Mouse (Mus musculus) lung, embryonic 16.5 days (tissue): Measurements from ENCODE around the gene Pagr1b. TPM values are rescaled to one million over a fixed set of nuclear protein-coding genes. Genes with fewer than 3 reads are reported as not detected.

Source experiments
- ATAC-seq: fragments of 200-750 bp; cut with Nextera tagmentation; 2 replicates; pipeline ENCODE4 v1.8.0; 2017; ENCODE audit warnings: low read depth, mild to moderate bottlenecking, moderate library complexity
- H3K27ac ChIP-seq: fragments of 300-500 bp; sonication (generic); 2 replicates; pipeline ENCODE4 v1.5.1; 2014; ENCODE audit warnings: mild to moderate bottlenecking, control low read depth, low read length
- H3K27me3 ChIP-seq: fragments of 300-500 bp; sonication (generic); 2 replicates; pipeline ENCODE4 v1.6.1; 2014; ENCODE audit warnings: low read depth, low read length, mixed read lengths; ENCODE audit not compliant: control insufficient read depth, insufficient read depth
- H3K36me3 ChIP-seq: fragments of 300-500 bp; sonication (generic); 2 replicates; pipeline ENCODE4 v1.6.1; 2014; ENCODE audit warnings: low read length; ENCODE audit not compliant: control insufficient read depth, insufficient read depth
- H3K4me1 ChIP-seq: fragments of 300-500 bp; sonication (generic); replicated peaks from 2 replicates; pipeline ENCODE4 v1.6.1; 2014; ENCODE audit warnings: low read length, mixed read lengths; ENCODE audit not compliant: control insufficient read depth, insufficient read depth
- H3K4me2 ChIP-seq: fragments of 300-500 bp; sonication (generic); 2 replicates; pipeline ENCODE4 v1.6.1; 2014; ENCODE audit warnings: low read depth, low read length, control low read depth
- H3K4me3 ChIP-seq: fragments of 300-500 bp; sonication (generic); 2 replicates; pipeline ENCODE4 v1.5.1; 2014; ENCODE audit warnings: mild to moderate bottlenecking, low read length, control low read depth
- H3K9ac ChIP-seq: fragments of 300-500 bp; sonication (generic); 2 replicates; pipeline ENCODE4 v1.6.1; 2014; ENCODE audit warnings: low read length, control low read depth
- H3K9me3 ChIP-seq: fragments of 300-500 bp; sonication (generic); 2 replicates; pipeline ENCODE4 v1.6.1; 2016; ENCODE audit warnings: low read length; ENCODE audit not compliant: control insufficient read depth
- WGBS: fragments of 180-500 bp; shearing (Covaris S2); extraction: QIAGEN DNeasy Blood & Tissue Kit; methylation state at CpG from one replicate; pipeline ENCODE4 v1.1.7; 2014; 5-methylcytosine and 5-hydroxymethylcytosine counted together
- polyA plus RNA-seq: library from polyadenylated mRNA; unstranded; fragments of >200 nt; fragmentation: Nextera tagmentation; extraction: Ambion mirVana; gene quantifications from 2 replicates; pipeline ENCODE4 v1.2.1, GENCODE M21; 2015

Pagr1b gene
- polyA plus RNA-seq, 1 experiment from 2014 or later = 0.62 TPM

DNA sequence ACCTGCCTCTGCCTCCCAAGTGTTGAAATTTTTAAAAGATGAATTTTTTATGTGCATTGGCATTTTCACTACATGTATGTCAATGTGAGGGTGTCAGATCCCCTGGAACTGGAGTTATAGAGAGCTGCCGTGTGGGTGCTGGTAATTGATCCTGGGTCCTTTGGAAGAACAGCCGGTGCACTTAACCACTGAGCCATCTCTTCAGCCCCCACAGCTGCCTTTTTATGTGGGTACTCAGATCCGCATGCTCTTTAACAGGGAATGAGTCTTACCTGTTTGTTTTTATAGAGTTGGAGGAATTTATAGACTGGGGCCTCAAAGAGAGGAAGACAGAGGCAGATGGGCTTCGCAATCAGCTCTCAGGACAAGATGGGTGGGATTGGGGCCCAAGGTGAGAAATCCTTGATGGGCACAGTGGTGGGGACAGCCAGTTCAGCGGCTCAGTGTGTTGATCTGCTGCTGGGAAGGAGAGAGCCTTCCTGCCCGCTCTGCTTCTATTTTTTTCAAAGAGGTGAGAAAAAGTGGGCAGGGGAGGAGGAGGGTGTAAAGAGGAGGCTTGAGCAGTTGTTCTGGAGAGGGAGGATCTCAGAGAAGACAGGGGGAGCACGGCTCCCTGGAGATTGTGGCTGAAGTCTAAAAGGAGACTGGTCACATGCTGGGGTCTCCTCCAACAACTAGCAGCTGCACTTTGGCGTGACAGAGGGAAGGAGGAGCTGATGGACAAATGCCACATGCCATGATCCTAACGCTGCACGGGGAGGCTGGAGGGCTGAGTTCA is 31.4 kb downstream of the Pagr1b start:
- H3K27me3 ChIP-seq = no peaks in the 10 kb centered on the region
- 28% methylated on average over 10 of the region's 10 CpGs for WGBS
- H3K4me2 ChIP-seq = no peak overlapping the region
- no peaks in the 10 kb centered on the region for H3K9me3 ChIP-seq
- H3K9ac ChIP-seq = no peak overlapping the region
- no peak for ATAC-seq
- H3K4me3 ChIP-seq = no peak overlapping the region
- no peak overlapping the region for H3K27ac ChIP-seq
- no peaks in the 10 kb centered on the region for H3K4me1 ChIP-seq
- H3K36me3 ChIP-seq = peaks cover under 1% of the 10 kb centered on the region; the same call in 1 of the 2 replicates

DNA sequence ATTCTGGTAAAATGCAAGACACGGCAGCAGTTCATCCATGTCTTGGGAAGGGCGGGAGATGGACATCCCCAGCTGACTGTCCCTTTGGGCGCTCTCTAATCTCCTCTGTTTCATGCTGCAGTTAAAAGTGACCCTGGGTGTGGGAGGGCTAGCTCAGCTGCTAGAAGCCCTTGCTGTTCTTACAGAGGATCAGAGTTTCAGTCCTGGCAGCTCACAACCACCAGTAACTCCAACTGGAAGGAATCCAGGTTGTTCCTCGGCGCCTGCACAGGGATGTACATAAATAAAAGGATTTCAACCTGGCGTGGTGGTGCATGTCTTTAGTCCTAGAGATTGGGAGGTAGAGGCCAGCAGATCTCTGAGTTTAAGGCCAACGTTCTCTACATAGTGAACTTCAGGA is 33.2 kb downstream of the Pagr1b start:
- H3K4me3 ChIP-seq = no peak overlapping the region
- no peak overlapping the region for H3K9ac ChIP-seq
- H3K27ac ChIP-seq = no peak overlapping the region
- no peak for ATAC-seq
- H3K36me3 ChIP-seq = peaks cover 9% of the 10 kb centered on the region
- 71% methylated on average over 7 of the region's 7 CpGs for WGBS
- H3K4me1 ChIP-seq = no peaks in the 10 kb centered on the region
- H3K4me2 ChIP-seq = no peak overlapping the region
- no peaks in the 10 kb centered on the region for H3K9me3 ChIP-seq
- H3K27me3 ChIP-seq = no peaks in the 10 kb centered on the region

DNA sequence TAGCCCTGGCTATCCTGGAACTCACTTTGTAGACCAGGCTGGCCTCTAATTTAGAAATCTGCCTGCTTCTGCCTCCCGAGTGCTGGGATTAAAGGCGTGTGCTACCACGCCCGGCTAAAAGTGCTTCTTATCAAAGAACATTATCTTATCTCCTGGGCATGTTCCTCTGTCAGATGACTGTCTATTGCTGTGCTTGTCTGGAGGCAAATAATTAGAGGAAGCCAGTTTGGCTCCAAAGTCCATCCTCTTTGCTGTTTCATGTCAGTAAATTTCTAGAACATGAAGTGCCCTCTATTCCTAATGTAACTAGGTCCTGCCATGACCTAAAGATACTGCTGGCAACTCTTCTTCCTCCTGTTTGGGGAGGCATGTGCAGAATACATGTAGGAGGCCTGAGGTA is 34.2 kb downstream of the Pagr1b start:
- H3K4me2 ChIP-seq = no peak overlapping the region
- no peak overlapping the region for H3K27ac ChIP-seq
- WGBS = 84% methylated on average over 4 of the region's 4 CpGs
- no peak overlapping the region for H3K9ac ChIP-seq
- H3K9me3 ChIP-seq = no peaks in the 10 kb centered on the region
- no peak overlapping the region for H3K4me3 ChIP-seq
- peaks cover 9% of the 10 kb centered on the region for H3K36me3 ChIP-seq
- no peak for ATAC-seq
- no peaks in the 10 kb centered on the region for H3K27me3 ChIP-seq
- H3K4me1 ChIP-seq = peaks cover 3% of the 10 kb centered on the region

DNA sequence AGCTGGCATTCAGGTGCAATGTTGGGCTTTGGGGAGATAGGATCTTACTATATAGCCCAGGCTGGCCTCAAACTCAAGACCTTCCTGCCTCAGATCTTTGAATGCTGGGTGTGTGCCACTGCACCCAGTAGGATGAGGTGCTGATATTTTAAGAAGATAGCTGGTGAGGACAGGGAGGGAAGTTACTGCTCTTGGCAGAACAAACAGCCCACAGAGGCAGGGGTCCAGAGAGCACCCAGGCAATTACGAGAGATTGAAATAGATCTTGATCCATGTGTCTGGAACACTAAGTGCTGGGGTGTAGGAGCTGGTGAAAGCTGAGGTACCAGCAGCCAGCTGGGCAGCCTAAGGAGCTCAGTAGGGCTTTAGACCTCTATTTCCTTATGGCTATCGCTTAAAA is 34.7 kb downstream of the Pagr1b start:
- H3K4me2 ChIP-seq = no peak overlapping the region
- H3K27me3 ChIP-seq = no peaks in the 10 kb centered on the region
- no peak overlapping the region for H3K27ac ChIP-seq
- WGBS = 80% methylated on average over 2 of the region's 2 CpGs
- H3K9me3 ChIP-seq = no peaks in the 10 kb centered on the region
- H3K9ac ChIP-seq = no peak overlapping the region
- H3K4me1 ChIP-seq = peaks cover 4% of the 10 kb centered on the region
- no peak for ATAC-seq
- no peak overlapping the region for H3K4me3 ChIP-seq
- H3K36me3 ChIP-seq = peaks cover 9% of the 10 kb centered on the region

DNA sequence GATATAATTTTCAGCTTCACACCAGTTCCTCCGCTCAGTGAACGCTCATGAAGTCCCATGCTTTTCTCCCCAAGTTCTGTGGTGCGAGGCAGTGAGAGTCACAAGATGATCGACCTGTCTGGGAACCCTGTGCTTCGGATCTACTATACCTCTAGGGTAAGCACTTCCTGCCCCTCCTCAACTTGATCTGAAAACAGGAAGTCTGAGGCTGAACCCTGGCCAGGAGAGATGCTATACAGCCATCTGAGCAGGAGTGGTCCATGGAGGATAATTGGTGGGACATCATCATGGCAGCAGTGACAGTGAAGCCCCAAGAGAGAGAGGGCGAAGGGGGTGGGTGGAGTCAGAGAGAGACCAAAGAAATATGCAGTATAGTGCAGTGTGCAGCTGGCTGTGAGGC is 37.4 kb downstream of the Pagr1b start:
- Histone ChIP-seq H3K4me3 (no peak overlapping the region), H3K27me3 (no peaks in the 10 kb centered on the region), H3K9me3 (no peaks in the 10 kb centered on the region), H3K9ac (no peak overlapping the region), H3K27ac (no peak overlapping the region), H3K36me3 (peaks cover 9% of the 10 kb centered on the region), H3K4me1 (peaks cover 7% of the 10 kb centered on the region), H3K4me2 (no peak overlapping the region)
- ATAC-seq = no peak
- WGBS = 86% methylated on average over 6 of the region's 6 CpGs

DNA sequence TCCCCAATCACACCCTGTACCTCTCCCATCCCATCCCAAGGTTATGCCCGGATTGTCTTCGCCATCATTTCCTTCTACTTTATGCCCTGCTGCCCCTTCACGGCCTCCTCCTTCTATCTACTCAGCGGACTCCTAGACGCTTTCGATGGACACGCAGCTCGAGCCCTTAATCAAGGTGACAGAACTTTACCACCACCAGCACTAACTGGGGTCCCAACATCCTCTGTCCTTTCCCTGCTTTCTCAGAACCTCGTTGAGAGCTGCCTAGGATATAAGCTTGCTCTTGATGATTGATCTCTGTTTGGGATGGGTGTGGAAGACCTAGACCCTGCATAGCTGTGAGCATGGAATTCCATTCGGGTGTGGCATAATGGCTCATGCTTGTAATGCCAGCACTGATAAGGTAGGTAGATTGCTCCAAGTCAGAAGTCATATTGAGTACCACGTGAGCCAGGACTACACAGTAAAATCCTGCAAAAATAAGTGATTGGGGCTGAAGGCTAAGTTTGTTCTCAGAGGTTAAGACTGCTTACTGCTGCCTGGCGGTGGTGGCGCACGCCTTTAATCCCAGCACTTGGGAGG is 39.3 kb downstream of the Pagr1b start:
- WGBS = 23% methylated on average over 14 of the region's 14 CpGs
- no peak; the same call in 1 of the 2 replicates for ATAC-seq
- peak overlapping the region; percentile 98 for H3K27ac ChIP-seq

DNA sequence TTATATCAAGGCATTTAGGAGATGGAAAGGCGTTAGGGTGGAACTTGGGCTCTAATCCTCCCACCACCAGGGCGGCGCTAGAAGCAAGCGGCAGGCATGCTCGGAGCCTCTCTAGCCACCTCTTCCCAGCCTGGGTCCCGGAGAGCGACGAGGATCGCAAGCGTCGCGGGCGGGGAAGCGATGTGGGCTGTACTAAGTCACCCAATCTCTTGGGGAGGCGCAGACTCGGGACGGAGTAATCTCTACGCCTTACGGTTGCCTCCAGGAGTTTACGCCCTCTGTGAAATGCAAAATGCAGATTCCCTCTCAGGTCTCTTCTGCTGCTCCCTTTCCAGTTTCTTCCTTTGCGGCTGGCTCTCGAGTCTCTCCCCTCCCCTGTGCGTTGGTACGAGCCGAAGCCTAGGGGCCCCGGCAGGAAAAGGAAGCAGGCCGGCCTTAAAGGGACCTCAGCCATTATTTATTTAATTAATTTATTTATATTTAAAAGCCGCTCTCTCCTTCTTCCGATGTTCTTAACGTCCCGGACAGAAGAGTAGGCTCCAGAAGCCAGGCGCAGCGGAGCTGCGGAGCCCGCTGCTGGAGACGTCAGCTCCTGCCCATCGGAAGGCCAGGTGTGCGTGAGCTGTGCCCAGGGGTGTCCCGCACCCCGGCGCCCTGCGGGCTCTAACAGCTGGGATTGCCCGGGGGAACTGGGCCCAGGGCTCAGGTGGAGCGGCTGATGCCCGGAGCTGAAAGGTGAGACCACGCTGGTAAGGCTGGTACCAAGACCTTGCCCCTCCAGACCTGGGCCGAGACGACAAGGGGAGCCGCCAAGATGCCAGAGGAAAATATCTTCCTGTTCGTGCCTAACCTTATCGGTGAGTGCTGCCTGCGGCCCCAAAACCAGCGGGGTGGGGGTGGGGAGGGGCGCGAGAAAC is 40.1 kb downstream of the Pagr1b start, which contains the start of gene Cdiptos:
Gene Cdiptos, minus strand, starts transcription at position 149 of the 917 bp plus-strand sequence.
- Histone ChIP-seq H3K9me3 (no peaks in the 10 kb centered on the region), H3K4me3 (peak within 1 kb of the TSS; percentile 99), H3K9ac (peak within 1 kb of the TSS; percentile 99), H3K27ac (peak within 1 kb of the TSS; percentile 98), H3K36me3 (peaks cover 9% of the 10 kb centered on the region), H3K27me3 (no peaks in the 10 kb centered on the region), H3K4me2 (peak within 1 kb of the TSS; percentile 68), H3K4me1 (peaks cover 7% of the 10 kb centered on the region)
- peak; percentile 97 for ATAC-seq
- under 1% methylated on average over 55 of the region's 55 CpGs for WGBS

More for the DNA sequence above, 39.3 kb downstream of the Pagr1b start:
- H3K4me3 ChIP-seq = peak overlapping the region; percentile 99
- H3K36me3 ChIP-seq = peaks cover 9% of the 10 kb centered on the region
- peak overlapping the region; percentile 99 for H3K9ac ChIP-seq
- no peaks in the 10 kb centered on the region for H3K9me3 ChIP-seq
- H3K27me3 ChIP-seq = no peaks in the 10 kb centered on the region
- H3K4me1 ChIP-seq = peaks cover 7% of the 10 kb centered on the region
- peak overlapping the region; percentile 68 for H3K4me2 ChIP-seq

DNA sequence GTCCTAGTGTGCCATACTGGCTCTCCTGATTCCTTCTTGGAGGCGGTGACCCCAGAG is 40.6 kb downstream of the Pagr1b start, which contains the start of gene Cdipt:
Gene Cdipt, plus strand, starts transcription at position 22 of the 57 bp plus-strand sequence.
- ATAC-seq = no peak
- peaks cover 9% of the 10 kb centered on the region for H3K36me3 ChIP-seq
- H3K27me3 ChIP-seq = no peaks in the 10 kb centered on the region
- WGBS = 0% methylated on average over 1 of the region's 1 CpGs
- peak within 1 kb of the TSS; percentile 68 for H3K4me2 ChIP-seq
- H3K27ac ChIP-seq = peak within 1 kb of the TSS; percentile 98
- H3K9ac ChIP-seq = peak within 1 kb of the TSS; percentile 99
- peak within 1 kb of the TSS; percentile 99 for H3K4me3 ChIP-seq
- peaks cover 7% of the 10 kb centered on the region for H3K4me1 ChIP-seq
- H3K9me3 ChIP-seq = no peaks in the 10 kb centered on the region

DNA sequence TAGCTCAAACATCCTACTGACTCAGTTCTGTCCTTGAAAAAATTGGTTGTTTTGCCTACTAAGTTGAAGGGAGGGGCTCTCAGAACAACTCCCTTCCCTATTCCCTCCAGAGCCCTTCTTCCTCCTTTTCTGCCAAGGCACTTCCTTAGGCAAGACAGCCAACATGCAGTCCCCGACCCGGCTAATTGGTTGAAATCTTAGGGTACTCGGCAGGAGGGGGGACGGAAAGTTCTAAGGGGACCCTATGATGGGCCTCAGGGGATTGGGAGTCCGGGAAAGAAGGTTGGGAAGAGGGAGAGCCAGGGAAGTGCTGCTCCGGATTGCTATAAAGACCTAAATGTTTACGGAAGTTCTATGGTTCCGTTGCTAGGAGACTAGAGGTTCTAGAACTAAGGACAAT is 40.8 kb downstream of the Pagr1b start:
- ATAC-seq = peak; percentile 3; the same call in 1 of the 2 replicates
- H3K4me1 ChIP-seq = peaks cover 7% of the 10 kb centered on the region
- H3K27me3 ChIP-seq = no peaks in the 10 kb centered on the region
- peak overlapping the region; percentile 99 for H3K4me3 ChIP-seq
- WGBS = 11% methylated on average over 8 of the region's 8 CpGs
- peak overlapping the region; percentile 20; the same call in 1 of the 2 replicates for H3K27ac ChIP-seq
- H3K9ac ChIP-seq = peak overlapping the region; percentile 99
- H3K36me3 ChIP-seq = peaks cover 9% of the 10 kb centered on the region
- H3K4me2 ChIP-seq = peak overlapping the region; percentile 68
- no peaks in the 10 kb centered on the region for H3K9me3 ChIP-seq
